Mouse (Mus musculus) MEL (cell line): ENCODE results near the gene Syne2.

Source experiments
- BHLHE40 ChIP-seq: IDR thresholded peaks from 2 replicates; pipeline ENCODE4 v1.6.1; 2012; ENCODE audit warnings: low read depth, mild to moderate bottlenecking, inconsistent platforms, low read length, improper control_type of control experiment, borderline replicate concordance
- CTCF ChIP-seq, 3 experiments: IDR thresholded peaks in 2 of 3; conservative IDR thresholded peaks in 1 of 3; 2 replicates each; pipeline ENCODE4 v1.5.1; 2011 to 2012; ENCODE audit warnings: low read length in 3 of 3, low read depth in 2 of 3, mild to moderate bottlenecking in 2 of 3, improper control_type of control experiment in 1 of 3, inconsistent platforms in 1 of 3, mixed read lengths in 1 of 3, moderate library complexity in 1 of 3; ENCODE audit not compliant: control insufficient read depth in 1 of 3, insufficient read depth in 1 of 3, poor library complexity in 1 of 3, severe bottlenecking in 1 of 3
- EP300 ChIP-seq, 2 experiments: IDR thresholded peaks; 2 replicates each; pipeline ENCODE4 v1.6.1; 2011; ENCODE audit warnings: improper control_type of control experiment in 2 of 2, low read length in 2 of 2, low read depth in 1 of 2, mild to moderate bottlenecking in 1 of 2
- GABPA ChIP-seq: IDR thresholded peaks from 2 replicates; pipeline ENCODE4 v1.6.1; 2012; ENCODE audit warnings: low read depth, mild to moderate bottlenecking, inconsistent platforms, low read length, improper control_type of control experiment, moderate library complexity
- HCFC1 ChIP-seq: IDR thresholded peaks from 2 replicates; pipeline ENCODE4 v1.6.1; 2012; ENCODE audit warnings: low read depth, mild to moderate bottlenecking, inconsistent platforms, low read length, improper control_type of control experiment, moderate library complexity
- JUND ChIP-seq: IDR thresholded peaks from 2 replicates; pipeline ENCODE4 v1.6.1; 2011; ENCODE audit warnings: low read depth, mild to moderate bottlenecking, improper control_type of control experiment, low read length
- MAX ChIP-seq: IDR thresholded peaks from 2 replicates; pipeline ENCODE4 v1.6.1; 2011; ENCODE audit warnings: low read length, improper control_type of control experiment
- MAZ ChIP-seq: IDR thresholded peaks from 2 replicates; pipeline ENCODE4 v1.6.1; 2012; ENCODE audit warnings: low read depth, mild to moderate bottlenecking, inconsistent platforms, low read length, improper control_type of control experiment
- POLR2A ChIP-seq, 2 experiments: IDR thresholded peaks; 2 replicates each; pipeline ENCODE4 v1.6.1; 2011 to 2012; ENCODE audit warnings: low read length in 2 of 2, mild to moderate bottlenecking in 2 of 2, control low read depth in 1 of 2, improper control_type of control experiment in 1 of 2, low read depth in 1 of 2, moderate library complexity in 1 of 2; ENCODE audit not compliant: control insufficient read depth in 1 of 2, insufficient read depth in 1 of 2, poor library complexity in 1 of 2
- RCOR1 ChIP-seq: IDR thresholded peaks from 2 replicates; pipeline ENCODE4 v1.6.1; 2012; ENCODE audit warnings: low read depth, mild to moderate bottlenecking, inconsistent platforms, low read length, improper control_type of control experiment
- TCF12 ChIP-seq: IDR thresholded peaks from 2 replicates; pipeline ENCODE4 v1.6.1; 2014; ENCODE audit warnings: low read depth, mild to moderate bottlenecking, inconsistent platforms, low read length, improper control_type of control experiment, moderate library complexity
- USF1 ChIP-seq: IDR thresholded peaks from 2 replicates; pipeline ENCODE4 v1.6.1; 2014; ENCODE audit warnings: low read depth, mild to moderate bottlenecking, inconsistent platforms, low read length, improper control_type of control experiment, moderate library complexity
- ZKSCAN1 ChIP-seq: IDR thresholded peaks from 2 replicates; pipeline ENCODE4 v1.6.1; 2012; ENCODE audit warnings: low read depth, mild to moderate bottlenecking, inconsistent platforms, low read length, improper control_type of control experiment, moderate library complexity
- ZMIZ1 ChIP-seq: IDR thresholded peaks from 2 replicates; pipeline ENCODE4 v1.6.1; 2012; ENCODE audit warnings: low read depth, mild to moderate bottlenecking, inconsistent platforms, low read length, improper control_type of control experiment, moderate library complexity

DNA sequence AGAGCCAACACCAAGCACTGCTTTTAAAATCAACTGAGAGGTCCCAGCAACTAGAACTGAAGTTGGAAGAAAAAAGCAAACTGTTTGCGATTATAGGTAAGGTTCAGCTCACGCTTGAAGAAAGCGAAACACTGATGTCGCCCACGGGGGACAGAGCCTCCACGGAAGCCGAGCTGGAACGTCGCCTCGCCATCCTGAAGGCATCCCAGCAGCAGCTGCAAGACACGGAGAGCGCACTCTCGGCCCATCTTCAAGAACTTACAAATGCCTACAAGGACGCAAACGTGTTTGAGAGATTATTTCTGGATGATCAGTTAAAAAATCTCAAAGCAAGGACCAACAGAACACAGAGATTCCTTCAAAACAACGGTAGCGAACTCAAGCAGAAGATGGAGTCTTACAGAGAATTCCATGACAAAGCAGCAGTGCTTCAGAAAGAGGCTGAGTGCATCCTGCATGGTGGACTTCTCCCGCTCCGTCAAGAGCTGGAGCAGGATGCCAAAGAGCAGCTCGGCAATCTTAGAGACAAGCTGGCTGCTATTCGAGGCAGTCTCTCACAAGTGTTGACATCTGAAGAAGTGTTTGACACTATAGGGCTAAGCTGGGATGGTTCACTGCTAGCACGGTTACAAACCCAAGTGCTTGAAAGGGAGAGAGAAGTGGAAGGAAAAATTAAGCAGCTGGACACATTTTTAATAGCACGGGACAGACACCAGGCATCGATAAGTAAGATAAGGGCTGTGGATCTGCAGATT lies 148.7 kb downstream of the Syne2 start:
- TF ChIP-seq MAX: no peak
- no peak for TF ChIP-seq EP300 (IDR thresholded peaks at IDR 0.05; ENCODE audit: low read depth in 1 of 2, low read length in 2 of 2)
- no peak for TF ChIP-seq CTCF (IDR thresholded peaks at IDR 0.05 in 2 of 3, conservative IDR thresholded peaks at IDR 0.05 in 1 of 3; ENCODE audit: control insufficient read depth in 1 of 3, insufficient read depth in 1 of 3, low read depth in 2 of 3, low read length in 3 of 3, poor library complexity in 1 of 3, severe bottlenecking in 1 of 3)
- TF ChIP-seq USF1: no peak
- no peak for TF ChIP-seq HCFC1
- no peak for TF ChIP-seq JUND
- no peak for TF ChIP-seq GABPA
- no peak for TF ChIP-seq POLR2A (IDR thresholded peaks at IDR 0.05; ENCODE audit: control insufficient read depth in 1 of 2, insufficient read depth in 1 of 2, low read depth in 1 of 2, low read length in 2 of 2, poor library complexity in 1 of 2)
- no peak for TF ChIP-seq ZMIZ1
- no peak for TF ChIP-seq BHLHE40
- no peak for TF ChIP-seq ZKSCAN1
- no peak for TF ChIP-seq RCOR1
- no peak for TF ChIP-seq MAZ
- TF ChIP-seq TCF12: no peak
